Mouse (Mus musculus): ENCODE measurements around the gene Nat14. TPM values are rescaled to one million over a fixed set of nuclear protein-coding genes. Genes with fewer than 3 reads are reported as not detected.

Nat14 gene
- polyA plus RNA-seq, 1 experiment from 2014 or later, result 39.3 TPM

DNA sequence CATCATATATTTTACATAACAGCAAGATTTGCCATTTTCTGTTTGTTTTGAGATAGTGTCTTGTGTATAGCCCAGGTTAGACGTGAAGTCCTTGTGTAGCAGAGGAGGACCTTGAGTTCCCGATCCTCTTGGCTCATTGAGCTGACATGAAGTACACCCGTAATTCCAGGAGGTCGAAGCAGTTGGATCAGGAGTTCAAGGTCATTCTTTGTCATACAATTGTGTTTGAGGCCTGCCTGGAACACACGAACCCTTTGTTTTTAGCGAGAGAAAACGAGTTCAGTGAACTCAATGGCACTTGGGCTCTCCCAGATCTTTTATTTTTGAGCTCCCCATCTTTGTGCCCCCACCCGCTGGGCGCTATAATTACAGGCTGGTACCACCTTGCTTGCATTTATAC lies 19.4 kb upstream of the Nat14 start:
- Histone ChIP-seq H3K4me1 (peaks cover 9% of the 10 kb centered on the region), H3K9ac (replicated peaks) (no peak overlapping the region), H3K36me3 (no peaks in the 10 kb centered on the region), H3K4me2 (replicated peaks) (no peak overlapping the region), H3K27ac (replicated peaks) (no peak overlapping the region), H3K4me3 (no peak overlapping the region), H3K27me3 (no peaks in the 10 kb centered on the region), H3K9me3 (no peaks in the 10 kb centered on the region)
- no peak for ATAC-seq (replicated peaks)
- WGBS, result 51% methylated on average over 9 of the region's 9 CpGs

DNA sequence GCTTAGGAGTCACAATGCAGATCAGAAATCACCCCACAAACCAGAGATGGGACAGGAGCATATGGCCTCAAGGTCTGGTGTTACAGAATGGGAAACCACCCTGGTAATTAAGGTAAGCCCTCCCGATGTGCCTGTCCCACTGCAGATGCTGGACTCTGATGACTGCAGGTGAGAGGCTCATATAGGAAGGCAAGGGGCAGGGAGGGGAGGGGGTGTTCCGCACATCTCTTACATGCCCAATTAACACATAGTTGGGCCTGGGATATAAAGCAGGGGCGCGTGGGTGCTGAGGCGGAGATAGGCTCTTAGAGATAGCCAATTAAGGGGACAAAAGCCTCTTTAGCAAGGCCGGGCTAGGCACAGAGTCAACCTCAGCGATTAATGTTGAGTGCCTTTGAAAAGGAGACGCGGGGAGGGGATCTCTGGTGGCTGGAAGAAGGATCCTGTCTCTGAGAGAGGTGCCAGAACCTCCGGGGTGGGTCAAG lies 15.3 kb upstream of the Nat14 start, which contains the start of gene Gm36210:
Gm36210 (minus strand) TSS at position 51 of the 485 bp plus-strand sequence.
- 4% methylated on average over 10 of the region's 10 CpGs for WGBS
- H3K9me3 ChIP-seq, result no peaks in the 10 kb centered on the region
- no peak for ATAC-seq (replicated peaks)
- no peaks in the 10 kb centered on the region for H3K4me1 ChIP-seq
- H3K36me3 ChIP-seq, result no peaks in the 10 kb centered on the region
- H3K4me2 ChIP-seq (replicated peaks), result no peak within 1 kb of the TSS
- no peak within 1 kb of the TSS for H3K9ac ChIP-seq (replicated peaks)
- H3K27ac ChIP-seq (replicated peaks), result no peak within 1 kb of the TSS
- H3K27me3 ChIP-seq, result no peaks in the 10 kb centered on the region
- no peak within 1 kb of the TSS for H3K4me3 ChIP-seq

DNA sequence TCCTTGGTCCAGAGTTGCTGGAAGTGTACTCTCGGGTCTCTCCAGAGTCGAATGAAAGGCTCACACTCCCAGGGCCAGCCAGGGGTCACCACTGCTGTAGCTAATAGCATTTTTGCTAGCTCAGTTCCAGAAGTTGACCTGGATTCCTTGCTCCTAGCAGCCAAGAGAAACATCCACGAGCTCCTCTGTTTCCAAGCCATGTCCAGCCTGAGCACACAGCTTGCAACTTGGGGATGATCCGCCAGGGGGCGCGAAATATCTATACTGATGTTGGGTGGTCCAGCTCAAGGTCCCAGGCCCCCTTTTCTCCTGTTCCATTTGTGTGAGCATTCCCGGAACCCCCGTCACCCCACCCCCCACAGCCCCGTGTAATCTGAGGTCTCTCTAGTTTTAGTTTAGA lies 10.3 kb upstream of the Nat14 start:
- no peak overlapping the region for H3K4me3 ChIP-seq
- no peak for ATAC-seq (replicated peaks)
- H3K36me3 ChIP-seq, result no peaks in the 10 kb centered on the region
- H3K9me3 ChIP-seq, result no peaks in the 10 kb centered on the region
- H3K27me3 ChIP-seq, result no peaks in the 10 kb centered on the region
- H3K4me2 ChIP-seq (replicated peaks), result no peak overlapping the region
- no peak overlapping the region for H3K9ac ChIP-seq (replicated peaks)
- peaks cover 14% of the 10 kb centered on the region for H3K4me1 ChIP-seq
- 33% methylated on average over 9 of the region's 9 CpGs for WGBS
- H3K27ac ChIP-seq (replicated peaks), result no peak overlapping the region

DNA sequence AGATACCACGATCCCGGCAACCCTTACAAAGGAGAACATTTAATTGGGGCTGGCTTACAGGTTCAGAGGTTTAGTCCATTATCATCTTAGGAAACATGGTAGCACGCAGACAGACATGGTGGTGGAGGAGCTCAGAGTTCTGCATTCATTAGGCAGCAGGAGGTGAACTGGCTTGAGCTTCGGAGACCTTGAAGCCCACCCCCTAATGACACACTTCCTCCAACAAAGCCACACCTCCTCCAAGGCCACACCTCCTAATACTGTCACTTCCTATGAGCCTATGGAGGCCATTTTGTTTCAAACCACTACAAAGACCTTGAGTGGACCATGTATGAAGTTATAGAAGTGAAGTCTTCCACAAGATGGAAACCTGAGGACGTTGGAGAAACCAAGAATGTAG lies 9.6 kb upstream of the Nat14 start:
- Histone ChIP-seq H3K4me1 (peaks cover 21% of the 10 kb centered on the region), H3K4me3 (no peak overlapping the region), H3K27ac (replicated peaks) (no peak overlapping the region), H3K27me3 (no peaks in the 10 kb centered on the region), H3K9ac (replicated peaks) (no peak overlapping the region), H3K36me3 (no peaks in the 10 kb centered on the region), H3K9me3 (no peaks in the 10 kb centered on the region), H3K4me2 (replicated peaks) (no peak overlapping the region)
- no peak for ATAC-seq (replicated peaks)
- 61% methylated on average over 5 of the region's 5 CpGs for WGBS

DNA sequence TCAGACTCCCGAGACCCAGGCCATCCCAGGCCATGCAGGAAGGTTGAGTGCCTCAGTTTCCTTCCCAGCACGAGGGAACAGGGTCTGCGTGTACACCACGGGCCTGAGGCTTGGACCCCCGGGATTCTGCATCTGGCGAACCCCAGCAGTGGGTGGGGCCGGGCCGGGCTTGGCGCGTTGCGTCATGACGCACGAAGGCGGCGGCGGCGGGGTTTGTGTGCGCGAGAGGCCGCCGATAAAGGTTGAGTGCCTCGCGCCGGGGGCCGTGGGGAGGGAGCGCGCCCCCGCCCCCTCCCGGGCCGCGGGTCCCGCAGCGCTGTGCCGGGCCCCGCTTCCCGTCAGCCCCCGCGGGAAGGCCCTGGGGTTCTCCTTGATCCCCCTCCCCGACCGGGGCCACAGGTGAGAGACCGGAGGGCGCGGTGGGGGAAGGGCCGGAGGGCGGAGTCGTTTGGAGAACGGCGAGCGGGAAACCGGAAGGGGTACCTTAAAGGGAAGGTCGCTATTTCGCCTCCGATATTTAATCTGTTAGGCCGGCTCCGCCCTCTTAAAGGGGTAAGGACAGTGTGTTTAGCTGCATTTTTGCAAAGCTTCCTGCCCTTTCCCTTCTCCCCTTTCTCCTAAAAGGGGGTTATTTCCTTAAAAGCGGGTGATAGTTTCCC lies 6.7 kb upstream of the Nat14 start, which contains the start of gene Zfp628:
Zfp628 (plus strand) TSS at position 211 of the 659 bp plus-strand sequence.
- no peaks in the 10 kb centered on the region for H3K27me3 ChIP-seq
- H3K36me3 ChIP-seq, result peaks cover 15% of the 10 kb centered on the region
- H3K4me1 ChIP-seq, result peaks cover 21% of the 10 kb centered on the region
- peak within 1 kb of the TSS; percentile 76 for H3K9ac ChIP-seq (replicated peaks)
- WGBS, result under 1% methylated on average over 53 of the region's 56 CpGs
- H3K4me2 ChIP-seq (replicated peaks), result peak within 1 kb of the TSS; percentile 75
- H3K27ac ChIP-seq (replicated peaks), result peak within 1 kb of the TSS; percentile 97
- ATAC-seq (replicated peaks), result peak; percentile 92
- peak within 1 kb of the TSS; percentile 69 for H3K4me3 ChIP-seq
- H3K9me3 ChIP-seq, result no peaks in the 10 kb centered on the region

DNA sequence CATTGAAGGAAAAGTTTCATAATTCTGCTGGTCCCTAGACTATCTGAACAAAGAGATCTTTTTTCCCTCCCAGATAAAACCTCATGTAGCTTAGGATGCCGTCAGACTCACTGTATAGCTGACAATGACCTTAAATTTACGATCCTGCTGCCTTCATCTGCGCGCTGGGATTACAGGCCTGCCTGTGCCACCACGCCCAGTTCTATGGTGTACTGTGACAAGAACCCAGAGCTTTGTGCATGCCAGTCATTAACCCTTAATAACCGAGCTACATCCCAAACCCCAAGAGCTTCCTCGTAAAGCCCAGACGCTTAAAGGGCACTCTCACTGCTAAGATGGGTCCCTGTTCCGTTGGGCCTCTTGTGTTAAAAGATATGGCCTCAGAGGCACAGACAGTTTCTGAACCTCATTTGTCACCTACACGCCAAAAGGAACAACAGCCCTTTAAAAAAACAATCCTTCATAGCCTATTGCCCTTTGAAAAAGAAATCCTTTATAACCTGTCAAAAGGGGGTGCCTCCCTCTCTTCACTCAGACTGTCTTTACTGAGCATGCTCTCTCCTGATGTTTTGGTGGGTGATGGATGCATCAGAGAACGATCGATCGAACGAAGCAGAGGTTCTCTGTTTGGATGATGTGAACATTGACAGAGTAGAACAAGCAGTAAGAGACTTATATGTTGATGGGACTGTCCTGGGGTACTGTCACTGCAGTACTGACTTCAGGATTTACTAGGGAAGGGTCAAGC lies 6.0 kb upstream of the Nat14 start:
- no peaks in the 10 kb centered on the region for H3K9me3 ChIP-seq
- peak overlapping the region; percentile 97 for H3K27ac ChIP-seq (replicated peaks)
- peak; percentile 63 for ATAC-seq (replicated peaks)
- H3K4me3 ChIP-seq, result peak overlapping the region; percentile 69
- no peaks in the 10 kb centered on the region for H3K27me3 ChIP-seq
- peaks cover 22% of the 10 kb centered on the region for H3K36me3 ChIP-seq
- H3K4me1 ChIP-seq, result peaks cover 21% of the 10 kb centered on the region
- H3K4me2 ChIP-seq (replicated peaks), result peak overlapping the region; percentile 75
- peak overlapping the region; percentile 76 for H3K9ac ChIP-seq (replicated peaks)
- WGBS, result 16% methylated on average over 14 of the region's 14 CpGs

DNA sequence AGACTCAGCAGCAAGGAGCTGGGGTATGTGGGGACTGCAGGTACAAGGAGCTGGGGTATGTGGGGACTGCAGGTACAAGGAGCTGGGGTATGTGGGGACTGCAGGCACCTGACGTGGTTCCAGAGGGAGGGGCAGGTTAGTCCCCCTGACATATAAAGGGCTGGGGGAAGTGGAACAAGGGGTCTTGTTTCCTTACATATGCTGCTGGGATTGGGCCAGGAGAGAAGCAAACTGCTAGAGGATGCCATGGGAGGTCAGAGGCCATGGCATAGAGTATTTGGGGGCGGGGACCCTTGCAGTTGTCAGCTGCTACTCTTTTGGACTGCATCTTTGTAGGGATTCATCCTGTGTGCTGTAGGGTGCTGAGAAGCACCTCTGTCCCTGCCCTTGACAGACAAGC lies 4.3 kb upstream of the Nat14 start:
- H3K36me3 ChIP-seq, result peaks cover 23% of the 10 kb centered on the region
- H3K27ac ChIP-seq (replicated peaks), result no peak overlapping the region
- ATAC-seq (replicated peaks), result no peak
- no peaks in the 10 kb centered on the region for H3K9me3 ChIP-seq
- no peak overlapping the region for H3K4me2 ChIP-seq (replicated peaks)
- no peak overlapping the region for H3K4me3 ChIP-seq
- peaks cover 35% of the 10 kb centered on the region for H3K4me1 ChIP-seq
- no peak overlapping the region for H3K9ac ChIP-seq (replicated peaks)
- 98% methylated on average over 2 of the region's 2 CpGs for WGBS
- no peaks in the 10 kb centered on the region for H3K27me3 ChIP-seq

DNA sequence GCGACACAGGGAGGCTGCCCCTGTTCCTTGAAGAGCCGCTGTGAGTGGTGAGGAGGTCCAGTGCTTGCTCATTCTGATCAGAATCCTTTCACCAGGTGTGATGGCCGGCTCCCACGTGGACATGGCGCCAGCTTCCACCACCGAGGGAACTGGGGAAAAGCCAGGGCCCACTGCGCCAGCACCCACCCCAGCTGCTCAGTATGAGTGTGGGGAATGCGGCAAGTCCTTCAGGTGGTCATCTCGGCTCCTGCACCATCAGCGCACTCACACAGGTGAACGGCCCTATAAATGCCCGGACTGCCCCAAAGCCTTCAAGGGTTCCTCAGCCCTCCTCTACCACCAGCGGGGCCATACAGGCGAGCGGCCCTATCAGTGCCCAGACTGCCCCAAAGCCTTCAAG lies 3.1 kb upstream of the Nat14 start:
- Histone ChIP-seq H3K27ac (replicated peaks) (no peak overlapping the region), H3K27me3 (no peaks in the 10 kb centered on the region), H3K4me1 (peaks cover 47% of the 10 kb centered on the region), H3K36me3 (peaks cover 23% of the 10 kb centered on the region), H3K4me3 (no peak overlapping the region), H3K9me3 (no peaks in the 10 kb centered on the region), H3K4me2 (replicated peaks) (no peak overlapping the region), H3K9ac (replicated peaks) (no peak overlapping the region)
- ATAC-seq (replicated peaks), result no peak
- WGBS, result 96% methylated on average over 15 of the region's 15 CpGs

DNA sequence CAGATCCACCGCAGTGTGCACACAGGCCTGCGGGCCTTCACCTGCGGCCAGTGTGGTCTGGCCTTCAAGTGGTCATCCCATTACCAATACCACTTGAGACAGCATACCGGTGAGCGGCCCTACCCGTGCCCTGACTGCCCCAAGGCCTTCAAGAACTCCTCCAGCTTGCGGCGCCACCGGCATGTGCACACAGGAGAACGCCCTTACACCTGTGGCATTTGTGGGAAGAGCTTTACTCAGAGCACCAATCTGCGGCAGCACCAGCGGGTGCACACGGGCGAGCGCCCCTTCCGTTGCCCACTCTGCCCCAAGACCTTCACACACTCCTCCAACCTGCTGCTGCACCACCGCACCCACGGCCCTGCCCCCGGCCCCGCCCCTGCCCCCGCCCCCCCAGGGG lies 2.7 kb upstream of the Nat14 start:
- H3K4me2 ChIP-seq (replicated peaks), result no peak overlapping the region
- peaks cover 52% of the 10 kb centered on the region for H3K4me1 ChIP-seq
- H3K4me3 ChIP-seq, result no peak overlapping the region
- no peak overlapping the region for H3K27ac ChIP-seq (replicated peaks)
- peaks cover 23% of the 10 kb centered on the region for H3K36me3 ChIP-seq
- WGBS, result 85% methylated on average over 21 of the region's 21 CpGs
- H3K9ac ChIP-seq (replicated peaks), result no peak overlapping the region
- ATAC-seq (replicated peaks), result no peak
- no peaks in the 10 kb centered on the region for H3K9me3 ChIP-seq
- no peaks in the 10 kb centered on the region for H3K27me3 ChIP-seq

DNA sequence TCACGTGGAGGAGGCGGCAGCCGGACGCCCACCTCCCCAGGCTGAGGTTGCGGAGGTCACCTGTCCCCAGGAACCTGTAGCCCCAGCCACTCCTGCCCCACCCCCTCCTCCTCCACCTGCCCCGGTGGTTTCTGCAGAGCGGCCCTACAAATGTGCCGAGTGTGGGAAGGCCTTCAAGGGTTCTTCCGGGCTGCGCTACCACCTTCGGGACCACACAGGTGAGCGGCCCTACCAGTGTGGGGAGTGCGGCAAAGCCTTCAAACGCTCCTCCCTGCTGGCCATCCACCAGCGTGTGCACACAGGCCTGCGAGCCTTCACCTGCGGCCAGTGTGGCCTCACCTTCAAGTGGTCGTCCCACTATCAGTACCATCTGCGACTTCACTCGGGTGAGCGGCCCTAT lies 1.9 kb upstream of the Nat14 start:
- H3K9me3 ChIP-seq, result no peaks in the 10 kb centered on the region
- H3K4me1 ChIP-seq, result peaks cover 55% of the 10 kb centered on the region
- no peak overlapping the region for H3K4me2 ChIP-seq (replicated peaks)
- 91% methylated on average over 21 of the region's 21 CpGs for WGBS
- no peak overlapping the region for H3K4me3 ChIP-seq
- no peak overlapping the region for H3K27ac ChIP-seq (replicated peaks)
- H3K27me3 ChIP-seq, result no peaks in the 10 kb centered on the region
- peaks cover 23% of the 10 kb centered on the region for H3K36me3 ChIP-seq
- no peak overlapping the region for H3K9ac ChIP-seq (replicated peaks)
- ATAC-seq (replicated peaks), result no peak

DNA sequence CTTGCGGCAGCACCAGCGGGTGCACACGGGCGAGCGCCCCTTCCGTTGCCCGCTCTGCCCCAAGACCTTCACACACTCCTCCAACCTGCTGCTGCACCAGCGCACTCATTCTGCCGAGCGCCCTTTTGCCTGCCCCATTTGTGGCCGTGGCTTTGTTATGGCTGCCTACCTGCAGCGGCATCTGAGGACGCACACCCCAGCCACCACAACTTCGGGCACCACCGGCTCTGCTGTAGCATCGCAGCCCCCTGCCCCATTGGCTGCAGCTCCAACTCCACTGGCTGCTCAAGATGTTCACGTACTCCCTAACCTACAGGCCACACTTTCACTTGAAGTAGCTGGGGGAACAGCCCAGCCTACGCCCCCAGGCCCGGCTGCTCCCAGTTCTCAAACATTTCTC lies 1.3 kb upstream of the Nat14 start:
- H3K9ac ChIP-seq (replicated peaks), result no peak overlapping the region
- H3K27ac ChIP-seq (replicated peaks), result peak overlapping the region; percentile 96

DNA sequence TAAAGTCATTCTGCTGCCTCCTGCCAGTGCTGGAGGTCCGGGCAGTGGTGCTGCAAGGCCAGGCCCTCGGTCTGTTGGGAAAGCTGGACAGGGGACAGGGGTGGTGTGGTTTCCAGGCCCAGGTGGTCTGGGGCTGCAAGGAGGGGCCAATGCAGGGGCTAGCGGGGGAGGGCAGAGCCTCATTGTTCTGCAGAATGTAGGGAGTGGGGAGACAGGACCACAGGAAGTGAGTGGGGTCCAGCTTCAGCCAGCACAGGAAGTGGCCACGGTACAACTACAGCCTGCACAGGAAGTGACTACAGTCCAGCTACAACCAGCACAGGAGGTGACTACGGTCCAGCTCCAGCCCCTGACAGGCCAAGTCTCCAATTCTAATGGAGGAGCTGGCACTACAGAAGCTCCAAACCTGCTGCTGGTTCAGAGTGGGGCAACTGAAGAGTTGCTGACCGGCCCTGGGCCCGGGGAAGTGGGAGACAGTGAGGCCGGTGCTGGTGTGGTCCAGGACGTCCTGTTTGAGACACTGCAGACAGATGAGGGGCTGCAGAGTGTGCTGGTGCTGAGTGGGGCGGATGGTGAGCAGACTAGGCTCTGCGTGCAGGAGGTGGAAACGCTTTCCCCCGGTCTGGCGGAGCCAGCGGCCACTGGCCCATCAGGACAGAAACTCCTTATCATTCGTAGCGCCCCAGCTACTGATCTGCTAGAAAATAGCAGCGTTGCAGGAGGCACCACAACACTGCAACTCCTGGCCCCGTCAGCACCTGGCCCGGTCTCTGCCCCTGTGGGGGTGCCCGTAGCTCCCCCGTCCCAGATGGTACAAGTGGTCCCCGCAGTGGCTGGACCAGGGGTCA lies 628 bp upstream of the Nat14 start:
- 61% methylated on average over 23 of the region's 23 CpGs for WGBS
- peaks cover 62% of the 10 kb centered on the region for H3K4me1 ChIP-seq
- H3K4me3 ChIP-seq, result no peak overlapping the region
- H3K9me3 ChIP-seq, result no peaks in the 10 kb centered on the region
- 0 out of 2 replicates have a peak overlapping the region, but pooled peaks have one; percentile 88 for H3K4me2 ChIP-seq (replicated peaks)
- peaks cover 23% of the 10 kb centered on the region for H3K36me3 ChIP-seq
- no peak for ATAC-seq (replicated peaks)
- H3K9ac ChIP-seq (replicated peaks), result peak overlapping the region; percentile 57; the same call in 1 of the 2 replicates
- H3K27ac ChIP-seq (replicated peaks), result peak overlapping the region; percentile 96
- H3K27me3 ChIP-seq, result no peaks in the 10 kb centered on the region

More for the DNA sequence above, 1.3 kb upstream of the Nat14 start:
- Histone ChIP-seq H3K36me3 (peaks cover 23% of the 10 kb centered on the region), H3K4me3 (no peak overlapping the region), H3K4me1 (peaks cover 60% of the 10 kb centered on the region), H3K27me3 (no peaks in the 10 kb centered on the region), H3K9me3 (no peaks in the 10 kb centered on the region), H3K4me2 (replicated peaks) (no peak overlapping the region)
- WGBS, result 92% methylated on average over 19 of the region's 19 CpGs
- no peak for ATAC-seq (replicated peaks)
